Mouse (Mus musculus) G1E (cell line): ENCODE measurements at regions not wholly inside any gene's neighbourhood (a gene's known extent, or its start where the extent isn't known, plus 50 kb on each side); places are given as distances from the start of the nearest gene placed in this dataset.

Experiments used
- CTCF ChIP-seq: IDR thresholded peaks from 2 replicates; pipeline ENCODE4 v1.5.1; 2012; ENCODE audit warnings: low read depth, low read length, inconsistent platforms, mixed read lengths
- GATA1 ChIP-seq: IDR thresholded peaks from 2 replicates; pipeline ENCODE4 v1.6.1; 2012; ENCODE audit warnings: borderline replicate concordance, low read length, inconsistent platforms, mixed read lengths
- GATA2 ChIP-seq: IDR thresholded peaks from 2 replicates; pipeline ENCODE4 v1.6.1; 2012; ENCODE audit warnings: low read depth, low read length, inconsistent platforms, borderline replicate concordance
- POLR2AphosphoS5 ChIP-seq: IDR thresholded peaks from 2 replicates; pipeline ENCODE4 v1.6.1; 2012; ENCODE audit warnings: low read depth, low read length, inconsistent platforms; ENCODE audit not compliant: insufficient replicate concordance
- TAL1 ChIP-seq: conservative IDR thresholded peaks from 2 replicates; pipeline ENCODE4 v1.6.1; 2012; ENCODE audit warnings: low read depth, low read length, inconsistent platforms, mixed read lengths

GRCm38 (mm10) chr8:115785769-115786168, 78.2 kb upstream of the Maf start:
- TF ChIP-seq POLR2AphosphoS5 (no peak), CTCF (no peak), TAL1 (no peak), GATA2 (no peak), GATA1 (no peak)
